Mouse (Mus musculus) bone marrow macrophage, adult 2 months (primary cell): ENCODE measurements at regions not wholly inside any gene's neighbourhood (a gene's known extent, or its start where the extent isn't known, plus 50 kb on each side); places are given as distances from the start of the nearest gene placed in this dataset.
A peak's percentile ranks its signal among the peaks of the same experiment; 100 is the strongest.

Experiments used
- CTCF ChIP-seq: IDR thresholded peaks from 2 replicates; pipeline ENCODE4 v1.5.1; 2012; ENCODE audit warnings: low read depth, mild to moderate bottlenecking, low read length, moderate library complexity
- POLR2A ChIP-seq: IDR thresholded peaks from 2 replicates; pipeline ENCODE4 v1.6.1; 2012; ENCODE audit warnings: mild to moderate bottlenecking, low read depth, low read length, borderline replicate concordance

DNA sequence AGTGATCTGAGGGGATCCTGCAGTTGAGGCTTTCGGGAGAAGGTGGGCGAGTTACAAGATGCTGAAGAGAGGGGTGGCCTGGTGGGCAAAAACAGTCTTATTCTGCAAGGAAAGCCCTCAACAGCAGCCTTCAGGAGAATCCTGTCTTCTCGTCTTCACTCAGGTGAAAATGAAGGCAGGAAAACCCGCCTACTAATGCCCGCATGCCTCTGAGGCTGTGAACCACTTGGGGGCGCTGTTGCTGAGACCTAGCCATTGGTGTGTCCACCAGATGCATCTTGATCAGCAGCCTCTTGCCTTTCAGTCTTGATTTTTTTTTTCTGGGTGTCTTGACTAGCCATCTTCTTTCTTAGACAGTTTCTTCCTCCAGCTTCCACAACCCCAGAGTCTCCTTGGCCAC lies 85.2 kb upstream of the Tpm1 start:
- TF ChIP-seq POLR2A (no peak), CTCF (peak; percentile 26; the same call in 1 of the 2 replicates)
